Mouse (Mus musculus) gastrocnemius, postnatal 10 days (tissue): ENCODE measurements around the gene Shox2. TPM values are rescaled to one million over a fixed set of nuclear protein-coding genes. Genes with fewer than 3 reads are reported as not detected.

ENCODE experiments used
- DNase-seq: peaks from one replicate; pipeline ENCODE4 v3.0.0; 2021; ENCODE audit warnings: mixed read lengths
- long read RNA-seq, 2 experiments: library from polyadenylated mRNA; stranded (forward); transcript quantifications; one replicate each; pipeline ENCODE4 v2.0.0; 2021
- total RNA-seq, 2 experiments: library from RNA; stranded (reverse); gene quantifications; 2 replicates each; pipeline ENCODE4 v1.2.3; 2021

Shox2 gene
- total RNA-seq, result 1 to 10 TPM; 5.1 to 8.5 TPM
- long read RNA-seq, experiment 1, partial matches to known transcripts, result 0 of 5 reads
- long read RNA-seq, experiment 1, other reads (novel, unspliced or antisense), result 0 of 5 reads
- long read RNA-seq, experiment 2, partial matches to known transcripts, result 0 of 2 reads
- long read RNA-seq, experiment 2, other reads (novel, unspliced or antisense), result 0 of 2 reads

DNA sequence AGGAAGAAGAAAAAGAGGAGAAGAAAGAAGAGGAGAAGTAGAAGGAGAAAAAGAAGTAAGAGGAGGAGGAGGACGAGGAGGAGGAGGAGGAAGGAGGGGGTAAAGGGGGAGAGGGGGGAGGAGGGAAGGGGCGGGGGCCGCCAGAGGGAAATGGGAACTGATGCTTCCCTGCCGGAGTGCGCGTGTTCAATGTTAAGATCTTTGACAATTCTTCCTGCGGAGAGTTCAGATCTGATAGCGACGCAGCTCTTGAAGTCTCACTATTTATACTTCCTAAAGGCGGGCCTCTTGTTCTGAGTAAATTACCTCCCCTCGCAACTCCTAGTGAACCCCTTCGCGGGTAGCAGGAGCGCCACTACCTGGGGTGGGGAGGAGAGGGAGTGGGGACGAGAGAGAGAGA lies at the start of gene Shox2:
TSS of gene Shox2 (minus strand) at position 66 of the 400 bp plus-strand sequence.
- DNase-seq, result peak; percentile 14

DNA sequence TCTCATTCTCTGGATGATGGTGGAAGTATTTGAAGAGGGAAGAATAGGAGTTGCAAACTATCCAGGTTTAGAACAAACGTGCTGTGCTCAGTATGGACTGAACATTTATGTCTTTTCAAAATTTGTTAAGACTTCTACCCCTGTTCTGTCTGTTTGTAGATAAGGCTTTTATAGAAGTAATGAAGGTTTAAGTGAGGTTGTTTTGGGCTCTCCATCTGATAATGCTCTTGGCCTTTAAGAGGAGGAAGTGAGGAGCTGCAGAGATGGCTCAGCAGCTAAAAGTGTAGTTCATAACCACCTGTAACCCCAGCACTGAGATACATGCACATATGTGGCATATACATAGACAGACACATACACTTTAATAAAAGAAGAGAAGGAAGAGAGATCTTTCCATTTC lies 15.2 kb upstream of the Shox2 start:
- no peak for DNase-seq

DNA sequence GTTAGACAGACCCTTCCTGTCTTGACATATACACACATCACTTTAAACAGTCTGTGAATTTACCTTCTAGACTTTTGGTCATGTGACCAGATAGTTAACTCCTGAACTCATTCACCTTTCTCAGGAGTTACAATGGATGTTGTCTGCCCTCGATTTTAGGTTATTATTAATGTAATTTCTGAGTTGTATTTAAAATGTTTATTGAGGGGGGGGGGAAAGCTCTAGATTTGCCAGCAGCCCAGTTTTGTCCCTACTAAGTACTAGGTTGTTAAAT lies 4.7 kb upstream of the Shox2 start:
- DNase-seq, result no peak

DNA sequence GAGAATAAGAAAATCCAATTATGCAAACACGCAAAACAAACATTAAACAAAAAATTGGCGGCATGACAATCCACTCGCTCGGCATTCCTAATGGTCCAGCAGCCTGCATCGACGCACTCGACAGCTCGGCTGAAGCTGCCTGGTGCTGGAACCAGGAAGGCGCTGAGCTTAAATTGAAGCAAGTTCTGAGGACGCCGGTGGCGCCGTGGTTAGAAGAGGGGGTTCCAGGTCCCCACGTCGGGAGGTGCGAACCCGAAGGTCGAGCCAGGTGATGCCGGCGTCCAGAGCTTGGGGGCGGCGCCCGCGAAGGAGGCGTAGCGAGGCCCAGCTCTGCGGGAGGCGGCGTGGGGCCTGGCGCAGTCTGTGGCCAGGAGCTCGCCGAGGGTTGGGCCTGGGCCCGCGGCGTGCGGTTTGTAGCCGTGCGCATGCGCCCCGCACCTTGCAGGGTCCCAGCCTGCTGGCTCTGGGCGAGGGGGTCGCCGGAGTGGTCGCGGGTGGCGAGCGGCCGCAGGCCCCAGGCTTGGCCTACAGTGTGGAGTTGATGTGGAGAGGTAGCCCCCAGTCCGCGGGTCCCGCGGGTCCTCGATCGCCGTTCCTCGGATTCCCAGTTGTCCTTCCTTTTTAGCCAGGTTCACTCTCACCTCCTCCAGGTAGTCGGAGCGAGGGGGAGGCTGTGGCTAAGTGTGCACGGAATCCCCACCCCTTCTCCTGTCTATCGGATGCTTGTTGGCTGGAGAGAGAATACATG lies 4.1 kb upstream of the Shox2 start:
- DNase-seq, result peak; percentile 65

- DNase-seq, result no peak
Observed at GRCm38 (mm10) chr3:66983481-66983880, 1.9 kb upstream of the Shox2 start.

DNA sequence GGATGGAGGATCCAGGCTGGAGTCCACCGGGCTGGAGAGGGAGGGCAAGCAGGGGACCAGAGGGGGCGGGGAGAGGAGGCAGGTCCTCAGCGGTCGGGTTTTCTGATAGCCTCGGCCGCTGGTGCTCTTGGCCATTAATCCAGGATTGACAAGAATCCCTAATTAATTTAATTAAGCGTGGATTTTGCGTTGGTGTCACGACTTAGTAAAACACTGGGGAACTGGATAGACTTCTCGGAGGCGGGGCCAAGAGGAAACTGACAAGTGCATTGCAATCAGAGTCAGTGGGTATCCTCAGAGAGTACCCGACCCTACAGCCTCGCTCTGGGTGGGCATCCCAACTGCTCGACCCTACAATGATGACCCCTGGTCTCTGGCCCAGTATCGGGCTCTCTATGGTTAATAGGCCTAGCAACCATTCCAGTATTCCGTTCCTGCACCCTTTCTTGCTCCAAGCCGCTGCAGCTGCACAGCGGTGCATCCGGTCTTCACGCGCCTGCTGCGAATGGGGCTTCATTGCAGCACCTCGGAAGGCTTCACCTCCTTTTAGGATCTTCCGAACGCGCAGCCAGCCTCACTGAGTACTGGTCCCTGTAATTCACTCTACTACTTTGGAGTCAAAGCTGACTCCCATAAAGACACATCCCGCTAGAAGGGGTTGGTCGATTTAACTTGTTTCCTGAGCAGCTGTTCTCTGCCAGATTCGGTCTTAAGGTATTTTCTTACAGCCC lies 775 bp upstream of the Shox2 start:
- DNase-seq, result peak; percentile 34

GRCm38 (mm10) chr3:66981101-66981661 lies 390 bp downstream of the Shox2 start, which contains the start of gene Rsrc1:
Gene Rsrc1 (plus strand): TSS chr3:66981390.
- DNase-seq, result peak; percentile 59

DNA sequence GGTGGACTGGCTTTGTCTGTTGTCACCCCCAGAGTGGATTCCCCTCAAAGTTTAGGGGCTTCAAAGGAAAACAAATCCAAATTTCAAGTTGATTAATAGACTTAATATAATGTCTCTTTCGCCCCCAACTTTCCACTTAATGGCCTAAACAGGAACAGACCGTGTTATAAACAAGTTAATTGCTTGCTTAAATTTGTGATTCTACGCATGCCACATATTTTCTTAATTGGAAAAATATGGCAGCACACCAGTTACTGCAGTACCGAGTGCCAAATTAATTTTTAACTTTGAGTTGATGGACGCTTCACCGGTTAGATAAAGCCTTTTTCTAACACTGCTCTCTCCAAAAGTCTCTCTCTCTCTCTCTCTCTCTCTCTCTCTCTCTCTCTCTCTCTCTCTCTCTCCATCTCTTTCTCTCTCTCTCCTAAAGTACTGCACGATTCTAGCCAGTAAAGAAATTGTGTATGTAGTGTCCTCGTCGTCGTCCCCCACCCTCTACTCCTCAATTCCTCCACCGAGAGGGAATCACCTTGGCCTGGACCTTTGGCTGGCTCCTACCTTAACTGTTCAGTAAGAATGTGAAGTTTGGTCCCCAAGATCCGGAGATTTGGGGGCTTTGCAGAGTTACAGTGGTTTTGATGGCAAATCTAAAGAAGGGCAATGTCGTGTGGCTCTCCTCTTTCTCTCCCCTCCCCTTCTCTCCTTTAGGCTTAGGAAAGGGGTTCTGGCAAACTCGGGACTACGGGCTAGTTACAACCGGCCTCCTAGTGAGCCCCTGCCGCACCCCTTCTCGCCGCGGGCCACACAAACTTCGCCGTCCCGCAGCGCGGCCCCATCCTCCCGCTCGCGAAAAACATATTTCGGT lies 1.2 kb downstream of the Shox2 start:
- DNase-seq, result no peak

- no peak for DNase-seq
Observed at GRCm38 (mm10) chr3:66979491-66979890, 2.1 kb downstream of the Shox2 start.

DNA sequence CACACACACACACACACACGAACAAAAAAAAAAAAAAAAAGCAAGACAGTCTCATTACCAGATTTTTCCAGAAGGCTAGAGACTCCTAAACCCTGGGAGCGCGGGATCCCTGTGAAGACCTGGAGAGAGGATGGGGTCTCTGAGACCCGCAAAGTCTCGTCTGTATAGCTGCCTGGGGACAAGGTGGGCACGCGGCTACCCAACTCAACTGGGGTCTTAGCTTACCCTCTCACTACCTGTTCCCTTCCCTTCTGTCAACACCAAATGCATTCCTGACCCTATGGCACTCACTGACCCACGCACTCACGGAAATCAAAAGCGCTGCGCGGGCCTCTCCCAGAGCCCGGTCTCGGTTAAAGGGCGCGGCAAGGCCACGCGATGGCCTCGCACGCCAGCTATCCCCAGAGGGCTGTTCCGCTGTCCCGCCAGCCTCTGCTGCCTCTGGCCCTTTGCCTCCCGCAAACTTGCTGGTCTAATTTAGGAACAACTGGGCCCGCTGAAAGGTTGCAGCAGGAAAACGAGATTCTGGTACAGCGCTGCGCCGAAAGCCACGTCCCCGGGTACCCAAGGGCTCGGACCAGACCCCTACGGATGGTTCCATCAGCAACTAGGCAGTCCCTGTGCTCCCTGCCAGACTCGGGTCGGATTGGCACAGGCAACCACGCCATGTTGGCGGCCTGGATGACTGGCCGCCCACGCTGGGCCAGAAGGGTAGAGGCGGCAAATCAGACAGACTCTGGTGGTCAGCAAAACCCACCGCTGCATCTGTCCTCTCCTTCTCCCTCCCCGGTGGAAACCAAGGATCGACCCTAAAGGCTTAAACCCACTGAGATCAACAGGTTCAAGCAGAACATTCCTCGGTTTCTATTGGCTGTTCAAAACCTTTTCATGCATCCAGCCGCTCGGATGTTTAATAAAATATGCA lies 2.9 kb downstream of the Shox2 start:
- peak; percentile 53 for DNase-seq

DNA sequence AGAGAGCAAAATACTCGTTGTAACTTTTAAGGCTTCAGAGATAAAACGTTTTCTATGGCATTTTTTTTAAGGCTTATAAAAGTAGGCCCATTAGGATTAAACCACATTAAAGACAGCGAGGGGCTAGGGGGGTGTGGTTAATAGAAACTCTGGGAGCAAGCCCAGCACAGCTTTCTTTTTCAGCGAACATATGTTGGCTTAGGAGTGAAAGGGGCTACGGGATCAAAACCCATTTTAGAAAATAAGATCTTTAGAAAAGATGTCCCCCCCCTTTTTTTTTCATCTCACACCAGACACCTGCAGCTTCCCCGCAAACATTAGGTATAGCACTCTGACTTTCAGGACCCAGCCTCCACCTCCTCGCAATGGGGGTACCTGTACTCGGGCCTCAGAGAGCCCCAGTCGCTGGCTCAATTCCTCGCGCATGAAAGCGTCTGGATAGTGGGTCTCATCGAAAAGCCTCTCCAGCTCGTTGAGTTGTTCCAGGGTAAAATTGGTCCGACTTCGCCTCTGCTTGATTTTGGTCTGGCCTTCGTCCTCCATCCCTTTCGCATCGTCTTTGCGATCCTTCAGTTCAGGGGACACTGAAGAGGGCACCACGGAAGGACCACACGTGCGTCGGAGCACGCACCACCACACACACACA lies 3.6 kb downstream of the Shox2 start:
- DNase-seq, result peak; percentile 10

DNA sequence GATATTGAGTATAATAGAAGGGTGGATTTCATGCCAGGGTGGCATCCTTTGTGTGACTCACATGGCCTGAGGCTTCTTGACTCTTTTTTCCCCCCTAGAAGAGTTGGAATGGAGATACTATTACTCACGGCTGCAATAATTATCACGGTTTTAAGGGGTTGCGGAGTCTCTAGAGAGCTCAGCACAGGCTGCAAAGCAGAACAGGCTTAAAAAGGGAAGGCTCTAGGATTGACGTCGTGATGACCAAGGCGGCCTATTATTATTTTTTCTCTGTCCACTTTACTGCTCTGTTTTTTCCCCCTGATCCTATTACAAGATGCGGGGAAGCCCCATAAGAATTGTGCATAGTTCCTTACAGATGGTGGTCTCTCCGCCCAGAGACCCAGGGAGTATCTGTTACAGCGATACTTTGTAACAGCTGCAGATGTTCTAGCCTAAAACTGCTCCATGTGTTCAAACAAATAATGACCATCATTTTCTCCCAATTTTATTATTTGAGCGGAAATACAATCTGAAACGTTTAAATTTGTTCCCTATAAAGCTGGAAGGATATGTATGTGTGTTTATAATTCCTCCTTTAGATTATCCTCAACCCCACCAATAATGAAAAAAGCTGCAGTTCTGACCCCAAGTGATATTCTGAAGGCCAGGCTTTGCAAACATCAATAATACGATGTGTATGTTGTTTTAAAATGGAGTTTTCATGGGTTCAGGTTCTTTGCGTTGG lies 4.5 kb downstream of the Shox2 start:
- DNase-seq, result no peak

- DNase-seq, result no peak
Observed at GRCm38 (mm10) chr3:66974501-66974900, 7.1 kb downstream of the Shox2 start.

DNA sequence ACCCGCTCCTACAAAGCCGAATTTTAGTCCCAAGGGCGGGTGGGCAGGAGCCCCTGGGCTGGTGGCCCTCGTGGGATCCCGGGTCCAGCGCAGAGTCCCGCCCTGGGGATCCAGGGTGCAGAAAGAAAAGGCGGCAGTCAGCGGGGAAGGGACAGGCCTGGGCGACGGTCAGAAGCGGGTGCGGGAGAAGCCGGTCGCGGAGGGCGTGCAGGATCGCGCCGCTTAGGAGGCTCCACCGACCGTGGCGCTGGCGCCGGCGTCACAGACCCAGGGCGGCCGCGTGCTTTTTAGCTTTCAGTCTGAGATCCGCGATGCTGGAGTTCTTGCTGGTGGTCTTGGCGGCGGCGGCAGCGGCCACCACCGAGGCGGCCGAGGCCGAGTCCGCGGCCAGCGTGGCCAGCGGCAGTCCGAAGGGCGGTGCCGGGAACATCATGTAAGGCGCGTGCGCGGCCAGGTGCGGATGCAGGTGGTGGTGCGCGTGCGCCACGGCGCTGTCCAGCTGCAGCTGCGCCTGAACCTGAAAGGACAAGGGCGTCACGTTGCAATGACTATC lies 8.1 kb downstream of the Shox2 start:
- DNase-seq, result peak; percentile 36

GRCm38 (mm10) chr3:66972191-66972950 lies 9.2 kb downstream of the Shox2 start:
- DNase-seq, result no peak

GRCm38 (mm10) chr3:66970661-66971331 lies 10.8 kb downstream of the Shox2 start:
- peak; percentile 14 for DNase-seq

- DNase-seq, result no peak
Observed at GRCm38 (mm10) chr3:66970261-66970660, 11.3 kb downstream of the Shox2 start.

DNA sequence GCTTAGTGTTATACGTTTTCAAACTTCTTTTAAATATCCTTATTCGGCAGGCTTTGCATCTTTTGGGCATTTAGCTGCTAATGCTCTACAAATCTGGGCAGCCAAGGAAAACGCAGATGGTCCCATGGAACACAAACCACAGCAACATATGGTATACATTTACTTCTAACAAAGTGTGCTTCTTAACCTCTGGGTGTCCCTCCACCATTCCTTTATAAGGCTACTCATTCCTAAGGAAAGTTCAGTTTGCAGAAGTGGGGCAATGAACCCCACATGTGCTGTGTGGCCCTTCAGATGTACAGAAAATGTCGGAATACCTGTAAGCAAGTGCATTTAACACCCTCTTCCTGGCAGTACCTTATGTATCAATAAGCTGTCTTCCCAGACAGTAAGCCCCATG lies 14.1 kb downstream of the Shox2 start:
- DNase-seq, result no peak
